Mouse (Mus musculus) myocyte (in vitro differentiated cells): ENCODE results near the gene Rps27. TPM values are rescaled to one million over a fixed set of nuclear protein-coding genes. Genes with fewer than 3 reads are reported as not detected.
A peak's percentile ranks its signal among the peaks of the same experiment; 100 is the strongest.

Experiments used
- H3K27me3 ChIP-seq: one replicate; pipeline ENCODE4 v1.6.1; 2011; ENCODE audit not compliant: control insufficient read depth, insufficient read depth, insufficient read length
- H3K36me3 ChIP-seq: one replicate; pipeline ENCODE4 v1.6.1; 2011; ENCODE audit not compliant: control insufficient read depth, insufficient read depth
- H3K4me2 ChIP-seq: one replicate; pipeline ENCODE4 v1.6.1; 2011; ENCODE audit warnings: low read depth, control low read depth
- H3K4me3 ChIP-seq: one replicate; pipeline ENCODE4 v1.5.1; 2011; ENCODE audit warnings: mild to moderate bottlenecking, control low read depth, moderate library complexity
- H3K79me2 ChIP-seq: one replicate; pipeline ENCODE4 v1.6.1; 2011; ENCODE audit not compliant: control insufficient read depth, insufficient read depth
- H3ac ChIP-seq: one replicate; pipeline ENCODE4 v1.6.1; 2011; ENCODE audit not compliant: control insufficient read depth, insufficient read length
- CEBPB ChIP-seq: IDR thresholded peaks from 2 replicates; pipeline ENCODE4 v1.6.1; 2011; ENCODE audit warnings: mild to moderate bottlenecking, moderate library complexity; ENCODE audit not compliant: poor library complexity, insufficient read depth, severe bottlenecking
- E2F4 ChIP-seq: IDR thresholded peaks from one replicate; pipeline ENCODE4 v1.6.1; 2011; ENCODE audit warnings: mild to moderate bottlenecking, control low read depth, moderate library complexity; ENCODE audit not compliant: insufficient read depth
- MAX ChIP-seq: IDR thresholded peaks from one replicate; pipeline ENCODE4 v1.6.1; 2011; ENCODE audit warnings: low read depth, mild to moderate bottlenecking, control low read depth
- MYOD1 ChIP-seq, 3 experiments: IDR thresholded peaks; one replicate each; pipeline ENCODE4 v1.6.1; 2011; ENCODE audit warnings: control low read depth in 2 of 3, low read depth in 2 of 3, mild to moderate bottlenecking in 2 of 3, moderate library complexity in 1 of 3; ENCODE audit not compliant: insufficient read length in 2 of 3, control insufficient read depth in 1 of 3
- MYOG ChIP-seq, 3 experiments: IDR thresholded peaks; one replicate each; pipeline ENCODE4 v1.6.1; 2011; ENCODE audit warnings: control low read depth in 2 of 3, low read depth in 2 of 3, mild to moderate bottlenecking in 2 of 3; ENCODE audit not compliant: insufficient read length in 2 of 3, control insufficient read depth in 1 of 3, insufficient read depth in 1 of 3
- POLR2A ChIP-seq: IDR thresholded peaks from one replicate; pipeline ENCODE4 v1.6.1; 2011; ENCODE audit warnings: low read depth, mild to moderate bottlenecking, control low read depth, moderate library complexity; ENCODE audit not compliant: insufficient read length
- POLR2AphosphoS2 ChIP-seq: IDR thresholded peaks from one replicate; pipeline ENCODE4 v1.6.1; 2011; ENCODE audit warnings: low read depth, control low read depth; ENCODE audit not compliant: insufficient read length
- REST ChIP-seq: IDR thresholded peaks from one replicate; pipeline ENCODE4 v1.6.1; 2011; ENCODE audit warnings: mild to moderate bottlenecking, control low read depth, moderate library complexity; ENCODE audit not compliant: insufficient read depth, insufficient read length
- SRF ChIP-seq: IDR thresholded peaks from one replicate; pipeline ENCODE4 v1.6.1; 2011; ENCODE audit warnings: low read depth; ENCODE audit not compliant: control insufficient read depth, insufficient read length
- TCF12 ChIP-seq: IDR thresholded peaks from one replicate; pipeline ENCODE4 v1.6.1; 2011; ENCODE audit warnings: mild to moderate bottlenecking, control low read depth; ENCODE audit not compliant: poor library complexity, insufficient read depth, severe bottlenecking
- TCF3 ChIP-seq: IDR thresholded peaks from one replicate; pipeline ENCODE4 v1.6.1; 2011; ENCODE audit warnings: low read depth, control low read depth; ENCODE audit not compliant: insufficient read length
- USF1 ChIP-seq: IDR thresholded peaks from one replicate; pipeline ENCODE4 v1.6.1; 2011; ENCODE audit warnings: low read depth, mild to moderate bottlenecking, control low read depth, moderate library complexity
- polyA plus RNA-seq: library from polyadenylated mRNA; unstranded; fragments of >200 nt; fragmentation: generic; extraction: Trizol; gene quantifications from one replicate; pipeline ENCODE4 v1.2.1, GENCODE M21; 2012; ENCODE audit warnings: missing spikeins

Rps27 gene
- polyA plus RNA-seq, 1 experiment, result 3,699 TPM

DNA sequence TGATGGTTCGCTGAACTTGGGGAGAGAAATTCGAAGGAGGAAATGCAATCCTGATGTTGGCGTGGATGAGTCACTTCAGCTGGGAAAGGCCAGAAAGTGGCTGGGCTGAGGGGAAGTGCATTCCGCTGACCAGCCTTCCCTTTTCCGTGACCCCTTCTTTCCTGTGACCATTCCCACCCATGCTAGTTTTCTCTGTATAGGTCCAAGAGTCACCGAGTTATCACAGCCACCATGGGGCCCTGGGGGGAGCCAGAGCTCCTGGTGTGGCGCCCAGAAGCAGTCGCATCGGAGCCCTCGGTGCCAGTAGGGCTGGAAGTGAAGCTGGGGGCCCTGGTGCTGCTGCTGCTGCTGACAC lies 35.3 kb upstream of the Rps27 start:
- H3K27me3 ChIP-seq, result no peaks in the 10 kb centered on the region
- TF ChIP-seq SRF (no peak), USF1 (no peak), TCF3 (no peak), POLR2AphosphoS2 (peak; percentile 15), MAX (no peak), E2F4 (no peak), REST (no peak), MYOG (IDR thresholded peaks at IDR 0.05; ENCODE audit: control insufficient read depth in 1 of 3, insufficient read depth in 1 of 3, insufficient read length in 2 of 3, low read depth in 2 of 3) (no peak)
- H3K4me2 ChIP-seq, result peak overlapping the region; percentile 73
- peaks cover 13% of the 10 kb centered on the region for H3K79me2 ChIP-seq
- peak overlapping the region; percentile 85 for H3K4me3 ChIP-seq
- peak overlapping the region; percentile 7 for H3ac ChIP-seq
- H3K36me3 ChIP-seq, result peaks cover 9% of the 10 kb centered on the region

GRCm38 (mm10) chr3:90247960-90248745 lies 34.7 kb upstream of the Rps27 start, which contains the start of gene Slc39a1:
Gene Slc39a1 (plus strand): TSS chr3:90248172.
- TF ChIP-seq E2F4, result no peak
- TF ChIP-seq TCF12, result no peak
- peak; percentile 66 for TF ChIP-seq POLR2A
- peak; percentile 70 for TF ChIP-seq POLR2AphosphoS2
- Histone ChIP-seq H3K4me2 (peak within 1 kb of the TSS; percentile 79), H3K4me3 (peak within 1 kb of the TSS; percentile 85), H3K36me3 (peaks cover 9% of the 10 kb centered on the region), H3K79me2 (peaks cover 13% of the 10 kb centered on the region), H3K27me3 (no peaks in the 10 kb centered on the region), H3ac (peak within 1 kb of the TSS; percentile 7)

GRCm38 (mm10) chr3:90247630-90247959 lies 34.1 kb upstream of the Rps27 start:
- no peak for TF ChIP-seq MYOD1 (IDR thresholded peaks at IDR 0.05; ENCODE audit: control insufficient read depth in 1 of 3, insufficient read length in 2 of 3, low read depth in 2 of 3)
- no peak for TF ChIP-seq MAX
- TF ChIP-seq POLR2AphosphoS2, result no peak
- no peak for TF ChIP-seq REST
- TF ChIP-seq SRF, result no peak
- TF ChIP-seq E2F4, result no peak
- no peak for TF ChIP-seq POLR2A
- no peak for TF ChIP-seq MYOG (IDR thresholded peaks at IDR 0.05; ENCODE audit: control insufficient read depth in 1 of 3, insufficient read depth in 1 of 3, insufficient read length in 2 of 3, low read depth in 2 of 3)
- TF ChIP-seq USF1, result no peak
- TF ChIP-seq TCF3, result no peak
- no peak for TF ChIP-seq TCF12
- TF ChIP-seq CEBPB, result no peak
- Histone ChIP-seq H3K36me3 (peaks cover 9% of the 10 kb centered on the region), H3K4me2 (peak overlapping the region; percentile 79), H3K27me3 (no peaks in the 10 kb centered on the region), H3ac (peak overlapping the region; percentile 7), H3K79me2 (peaks cover 13% of the 10 kb centered on the region), H3K4me3 (peak overlapping the region; percentile 85)

DNA sequence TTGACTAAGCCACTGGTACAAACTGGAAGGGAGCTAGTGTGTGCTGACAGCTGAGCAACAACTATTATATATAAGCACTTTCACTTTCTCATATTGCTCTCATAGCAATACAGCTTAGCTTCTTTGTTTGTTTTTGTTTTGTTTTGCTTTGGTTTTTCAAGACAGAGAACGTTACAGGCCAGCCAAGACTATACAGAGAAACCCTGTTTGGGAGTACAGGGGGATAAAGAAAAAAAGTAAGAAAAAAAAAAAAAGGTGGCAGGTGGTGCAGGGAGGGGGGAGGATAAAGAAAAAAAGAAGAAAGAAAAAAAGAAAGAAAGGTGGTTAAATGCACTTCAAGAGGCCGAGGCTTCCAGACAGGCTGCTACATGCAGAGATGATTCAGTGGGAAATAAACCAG lies 32.0 kb upstream of the Rps27 start:
- Histone ChIP-seq H3K27me3 (no peaks in the 10 kb centered on the region), H3ac (no peak overlapping the region), H3K4me2 (peak overlapping the region; percentile 46), H3K36me3 (peaks cover 6% of the 10 kb centered on the region), H3K4me3 (no peak overlapping the region), H3K79me2 (peaks cover 13% of the 10 kb centered on the region)
- TF ChIP-seq SRF (no peak), MYOD1 (IDR thresholded peaks at IDR 0.05; ENCODE audit: control insufficient read depth in 1 of 3, insufficient read length in 2 of 3, low read depth in 2 of 3) (no peak), TCF3 (no peak), MYOG (IDR thresholded peaks at IDR 0.05; ENCODE audit: control insufficient read depth in 1 of 3, insufficient read depth in 1 of 3, insufficient read length in 2 of 3, low read depth in 2 of 3) (no peak), POLR2A (no peak), TCF12 (no peak), USF1 (no peak), MAX (no peak), CEBPB (no peak), E2F4 (no peak)

- Histone ChIP-seq H3ac (no peak within 1 kb of the TSS), H3K36me3 (no peaks in the 10 kb centered on the region), H3K79me2 (peaks cover 1% of the 10 kb centered on the region), H3K4me2 (no peak within 1 kb of the TSS), H3K4me3 (no peak within 1 kb of the TSS), H3K27me3 (no peaks in the 10 kb centered on the region)
- no peak for TF ChIP-seq TCF3
- TF ChIP-seq E2F4, result no peak
- no peak for TF ChIP-seq SRF
- no peak for TF ChIP-seq CEBPB
- TF ChIP-seq USF1, result no peak
- no peak for TF ChIP-seq MAX
- no peak for TF ChIP-seq MYOG (IDR thresholded peaks at IDR 0.05; ENCODE audit: control insufficient read depth in 1 of 3, insufficient read depth in 1 of 3, insufficient read length in 2 of 3, low read depth in 2 of 3)
Observed at GRCm38 (mm10) chr3:90242984-90243775, 29.7 kb upstream of the Rps27 start, which contains the start of gene Creb3l4. Gene Creb3l4 (minus strand): TSS chr3:90243512.
